Mouse (Mus musculus) megakaryocyte, embryonic 14.5 days (primary cell): Measurements from ENCODE around the gene Mib2. TPM values are rescaled to one million over a fixed set of nuclear protein-coding genes. Genes with fewer than 3 reads are reported as not detected.

ENCODE experiments used
- H3K27me3 ChIP-seq: replicated peaks from 2 replicates; pipeline ENCODE3; 2012; ENCODE audit warnings: inconsistent platforms
- H3K36me3 ChIP-seq: replicated peaks from 2 replicates; pipeline ENCODE3; 2012; ENCODE audit warnings: low read length, inconsistent platforms, mixed read lengths
- H3K4me1 ChIP-seq: 2 replicates; pipeline ENCODE4 v1.6.1; 2012; ENCODE audit warnings: inconsistent platforms
- H3K4me3 ChIP-seq: replicated peaks from 2 replicates; pipeline ENCODE3; 2012; ENCODE audit warnings: moderate library complexity, mild to moderate bottlenecking, inconsistent platforms
- H3K9me3 ChIP-seq: 2 replicates; pipeline ENCODE4 v1.6.1; 2012; ENCODE audit warnings: inconsistent platforms
- FLI1 ChIP-seq: IDR thresholded peaks from 2 replicates; pipeline ENCODE4 v1.6.1; 2012; ENCODE audit warnings: low read length, inconsistent platforms, mixed read lengths
- GATA1 ChIP-seq: IDR thresholded peaks from 3 replicates; pipeline ENCODE4 v1.6.1; 2012; ENCODE audit warnings: mixed read lengths, low read length, inconsistent platforms, borderline replicate concordance
- polyA plus RNA-seq: library from polyadenylated mRNA; stranded (reverse); fragments of >175 nt; gene quantifications from 2 replicates; pipeline ENCODE4 v1.2.3, GENCODE M21; 2012; ENCODE audit warnings: low replicate concordance; ENCODE audit not compliant: insufficient read depth

The Mib2 gene
- polyA plus RNA-seq, 1 experiment = 45.2 TPM

DNA sequence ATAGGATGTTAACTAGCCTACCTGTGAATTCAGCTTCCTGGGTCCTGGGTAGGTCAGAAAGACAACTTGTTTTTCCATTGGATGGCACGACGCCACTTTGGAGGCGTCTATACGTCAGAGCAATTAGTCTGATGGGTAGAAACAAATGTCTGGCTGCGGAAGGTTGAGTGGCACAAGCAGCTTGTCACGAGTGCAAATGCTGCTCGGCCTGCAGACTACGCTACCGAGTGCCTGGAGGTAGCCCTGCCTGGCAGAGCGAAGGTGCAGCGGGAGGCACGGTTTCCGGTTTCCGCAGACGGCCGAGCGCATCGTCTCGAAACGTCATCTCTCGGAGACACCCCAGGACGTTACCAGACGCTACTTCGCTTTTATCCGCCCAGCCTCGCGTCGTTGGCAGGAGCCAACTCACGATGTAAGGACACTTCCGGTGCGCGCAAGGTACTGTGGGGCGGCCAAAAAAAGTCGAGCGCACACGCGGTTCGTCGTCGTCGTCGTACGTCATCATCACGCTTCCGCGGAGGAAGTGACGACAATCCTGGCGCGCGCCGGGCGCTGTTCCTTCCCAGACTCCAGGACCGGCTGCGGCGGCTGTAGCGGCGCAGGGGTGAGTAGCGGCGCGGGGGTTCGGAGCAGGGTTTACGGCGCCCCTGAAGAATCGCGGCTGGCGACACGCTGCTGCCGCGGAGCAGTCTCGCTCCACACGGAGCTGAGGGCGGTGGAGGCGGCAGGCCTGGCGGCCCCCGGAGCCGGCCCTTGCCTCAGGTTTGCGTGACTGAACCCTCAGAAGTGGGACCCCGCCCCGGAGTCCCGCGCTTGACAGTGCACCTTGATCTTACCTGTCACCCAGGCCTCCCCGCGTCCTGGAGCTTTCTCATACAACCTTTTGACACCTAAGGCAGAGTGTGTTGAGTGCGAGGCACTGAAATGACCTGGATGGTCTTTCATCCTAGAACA lies 44.4 kb downstream of the Mib2 start, which contains the start of gene Cdk11b:
Gene Cdk11b (plus strand): TSS at position 517 of the 954 bp plus-strand sequence.
- Histone ChIP-seq H3K9me3 (no peaks in the 10 kb centered on the region), H3K36me3 (peaks cover 56% of the 10 kb centered on the region)

DNA sequence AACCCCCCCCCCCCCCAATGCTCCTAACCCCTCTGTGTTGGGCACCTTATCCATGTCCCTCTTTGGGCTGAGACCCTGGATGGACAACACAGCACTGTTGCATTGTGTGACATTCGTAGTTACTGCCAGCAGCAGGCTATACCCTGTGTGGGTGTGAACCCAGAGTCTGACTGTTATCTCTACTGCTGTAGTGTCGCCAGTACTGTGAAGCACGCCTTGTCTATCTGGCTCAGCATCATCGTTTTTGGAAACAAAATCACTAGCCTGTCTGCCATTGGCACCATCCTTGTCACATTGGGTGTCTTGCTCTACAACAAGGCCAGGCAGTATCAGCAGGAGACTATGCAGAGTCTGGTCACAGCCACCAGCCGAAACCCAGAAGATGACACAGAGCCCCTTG lies 50.7 kb downstream of the Mib2 start:
- H3K4me3 ChIP-seq = no peak overlapping the region
- peaks cover 86% of the 10 kb centered on the region for H3K36me3 ChIP-seq
- no peaks in the 10 kb centered on the region for H3K27me3 ChIP-seq
- no peak for TF ChIP-seq FLI1
- no peak for TF ChIP-seq GATA1
- H3K9me3 ChIP-seq = no peaks in the 10 kb centered on the region
- H3K4me1 ChIP-seq = peaks cover 6% of the 10 kb centered on the region; the same call in 1 of the 2 replicates

More for the DNA sequence above, 44.4 kb downstream of the Mib2 start, which contains the start of gene Cdk11b:
- TF ChIP-seq FLI1 = peak; percentile 93; the same call in 1 of the 2 replicates
- no peak for TF ChIP-seq GATA1
- H3K4me1 ChIP-seq = peaks cover 7% of the 10 kb centered on the region; the same call in 1 of the 2 replicates
- H3K4me3 ChIP-seq = peak within 1 kb of the TSS; percentile 93
- H3K27me3 ChIP-seq = no peaks in the 10 kb centered on the region

DNA sequence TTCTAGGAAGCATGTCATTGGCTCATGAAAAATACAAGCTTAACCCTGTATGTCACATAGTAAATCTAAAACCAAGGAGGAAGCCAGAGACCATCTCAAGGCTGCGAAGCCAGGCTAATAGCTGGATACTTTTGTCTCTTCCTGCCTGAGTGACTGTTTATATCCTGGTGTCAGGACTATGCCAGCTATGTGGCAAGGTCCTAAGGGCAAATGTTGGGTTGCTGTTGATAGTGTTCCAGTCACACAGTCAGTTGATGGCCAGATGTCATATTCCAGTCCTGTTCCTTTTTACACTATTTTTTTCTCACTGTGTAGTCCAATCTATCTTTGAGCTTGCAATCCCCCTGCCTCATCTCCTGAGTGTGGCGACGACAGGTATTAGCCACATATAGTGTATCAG lies 55.7 kb downstream of the Mib2 start:
- Histone ChIP-seq H3K9me3 (no peaks in the 10 kb centered on the region), H3K27me3 (no peaks in the 10 kb centered on the region), H3K4me3 (no peak overlapping the region), H3K36me3 (peaks cover 90% of the 10 kb centered on the region), H3K4me1 (0 out of 2 replicates have a peak, but pooled peaks cover under 1% of the 10 kb centered on the region)
- TF ChIP-seq FLI1 (no peak), GATA1 (no peak)

DNA sequence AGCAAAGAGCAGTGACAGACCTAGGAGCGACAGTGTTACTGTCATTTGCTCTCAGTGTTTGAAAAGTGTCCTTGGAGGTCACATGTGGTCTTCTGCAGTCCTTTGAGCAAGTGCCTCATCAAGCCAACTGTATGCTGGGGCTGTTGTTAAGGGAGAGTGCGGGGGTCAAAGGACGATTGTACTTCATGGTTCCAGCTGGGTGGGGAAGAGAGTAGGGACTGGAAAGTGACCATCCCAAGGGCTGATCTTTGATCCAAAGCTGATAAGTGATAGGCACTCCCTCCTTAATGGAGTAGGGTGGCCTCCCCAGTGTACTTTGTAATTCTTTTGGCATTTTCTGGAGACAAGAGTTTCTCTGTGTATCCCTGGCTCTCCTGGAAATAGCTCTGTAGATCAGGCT lies 57.1 kb downstream of the Mib2 start:
- H3K9me3 ChIP-seq = no peaks in the 10 kb centered on the region
- H3K4me3 ChIP-seq = no peak overlapping the region
- H3K36me3 ChIP-seq = peaks cover 86% of the 10 kb centered on the region
- H3K27me3 ChIP-seq = no peaks in the 10 kb centered on the region
- peaks cover 11% of the 10 kb centered on the region for H3K4me1 ChIP-seq
- TF ChIP-seq GATA1 (no peak), FLI1 (no peak)

DNA sequence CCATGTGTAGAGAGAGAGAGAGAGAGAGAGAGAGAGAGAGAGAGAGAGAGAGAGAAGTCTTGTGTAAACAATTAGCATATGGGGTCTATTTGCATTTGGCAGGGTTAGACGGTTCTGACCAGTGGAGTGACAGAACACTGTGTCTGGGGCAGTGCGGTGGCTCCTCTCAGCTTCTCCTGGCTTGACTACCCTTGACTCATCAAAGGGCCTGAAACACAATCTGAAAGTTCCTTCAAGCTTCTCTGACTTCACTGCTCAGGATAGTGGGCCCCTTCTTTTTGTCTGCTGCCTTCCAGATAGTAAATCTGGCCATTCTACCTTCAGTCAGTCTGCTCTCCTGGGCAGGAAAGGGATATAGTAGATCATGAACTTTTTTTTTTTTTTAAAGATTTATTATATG lies 62.2 kb downstream of the Mib2 start:
- Histone ChIP-seq H3K4me1 (peaks cover 60% of the 10 kb centered on the region), H3K9me3 (no peaks in the 10 kb centered on the region), H3K4me3 (no peak overlapping the region), H3K36me3 (peaks cover 61% of the 10 kb centered on the region), H3K27me3 (no peaks in the 10 kb centered on the region)
- no peak for TF ChIP-seq GATA1
- TF ChIP-seq FLI1 = no peak

DNA sequence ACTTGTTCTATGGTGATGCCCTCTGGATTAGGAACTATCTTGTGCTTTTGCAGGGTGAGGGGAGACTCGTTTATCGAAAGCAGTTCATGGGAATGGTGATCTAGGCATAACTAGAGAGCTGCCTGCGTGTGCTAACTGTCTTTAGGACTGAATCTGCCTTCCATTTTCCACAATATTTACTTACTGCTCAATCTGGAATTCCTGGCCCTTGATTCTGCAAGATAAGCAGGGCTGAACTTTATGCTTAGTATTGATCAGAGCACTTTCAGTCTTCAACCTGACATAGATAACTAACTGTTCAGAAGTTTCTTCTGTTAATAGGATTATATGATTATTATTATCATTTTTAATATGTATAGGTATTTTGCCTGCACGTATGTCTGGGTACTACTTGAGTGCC lies 63.9 kb downstream of the Mib2 start:
- TF ChIP-seq GATA1 (no peak), FLI1 (no peak)
- H3K4me3 ChIP-seq = no peak overlapping the region
- no peaks in the 10 kb centered on the region for H3K9me3 ChIP-seq
- no peaks in the 10 kb centered on the region for H3K27me3 ChIP-seq
- peaks cover 47% of the 10 kb centered on the region for H3K36me3 ChIP-seq
- H3K4me1 ChIP-seq = peaks cover 64% of the 10 kb centered on the region

Other genes starting within 250 kb of the Mib2 start
- gene Tmem52, start 200.1 kb downstream of the Mib2 start, polyA plus RNA-seq = not detected in 2 replicates
- 28.3 and 39.1 TPM in 2 replicates for gene Gnb1, start 177.8 kb downstream of the Mib2 start, polyA plus RNA-seq
- gene Nadk, start 106.8 kb downstream of the Mib2 start, polyA plus RNA-seq = 38.7 and 54.4 TPM in 2 replicates
- 0.17 and 0.60 TPM in 2 replicates for gene Slc35e2, start 67.8 kb downstream of the Mib2 start, polyA plus RNA-seq
- 9.7 and 77.3 TPM in 2 replicates for gene Cdk11b, start 44.3 kb downstream of the Mib2 start, polyA plus RNA-seq
- gene Gm10563, start 23.8 kb downstream of the Mib2 start, polyA plus RNA-seq = not detected in 2 replicates
- gene Mmp23, start 15.8 kb downstream of the Mib2 start, polyA plus RNA-seq = 3.7 TPM in 1 of 2 replicates, not detected in the other
- gene Fndc10, start 25.1 kb upstream of the Mib2 start, polyA plus RNA-seq = 0.44 and 4.7 TPM in 2 replicates
- 37.1 and 112 TPM in 2 replicates for gene Ssu72, start 35.6 kb upstream of the Mib2 start, polyA plus RNA-seq
- gene Tmem240, start 65.6 kb upstream of the Mib2 start, polyA plus RNA-seq = 1.2 and 3.2 TPM in 2 replicates
- gene Atad3a, start 91.9 kb upstream of the Mib2 start, polyA plus RNA-seq = 11.3 and 20.5 TPM in 2 replicates
- gene Vwa1, start 105.5 kb upstream of the Mib2 start, polyA plus RNA-seq = 0.41 and 1.4 TPM in 2 replicates
- 0.04 TPM in 1 of 2 replicates, not detected in the other for gene Tmem88b, start 116.7 kb upstream of the Mib2 start, polyA plus RNA-seq
- gene Ankrd65, start 121.2 kb upstream of the Mib2 start, polyA plus RNA-seq = not detected in 2 replicates
- 10.2 and 29.9 TPM in 2 replicates for gene Mrpl20, start 133.7 kb upstream of the Mib2 start, polyA plus RNA-seq
- gene Ccnl2, start 143.3 kb upstream of the Mib2 start, polyA plus RNA-seq = 8.4 and 15.4 TPM in 2 replicates
- 60.6 and 341 TPM in 2 replicates for gene Aurkaip1, start 162.1 kb upstream of the Mib2 start, polyA plus RNA-seq
- 0.13 TPM in 1 of 2 replicates, not detected in the other for gene Mxra8, start 170.5 kb upstream of the Mib2 start, polyA plus RNA-seq
- gene Dvl1, start 178.2 kb upstream of the Mib2 start, polyA plus RNA-seq = 29.5 and 68.0 TPM in 2 replicates
- gene Tas1r3, start 194.2 kb upstream of the Mib2 start, polyA plus RNA-seq = 0.22 and 1.7 TPM in 2 replicates
- gene Cptp, start 200.2 kb upstream of the Mib2 start, polyA plus RNA-seq = 1.5 and 3.5 TPM in 2 replicates
- 12.5 and 14.1 TPM in 2 replicates for gene Ints11, start 200.3 kb upstream of the Mib2 start, polyA plus RNA-seq
- 99.4 and 450 TPM in 2 replicates for gene Pusl1, start 222.6 kb upstream of the Mib2 start, polyA plus RNA-seq
- gene Acap3, start 222.6 kb upstream of the Mib2 start, polyA plus RNA-seq = 33.2 and 58.6 TPM in 2 replicates